Mouse (Mus musculus) cortical plate, adult 2 months (tissue): ENCODE measurements around the gene Fbxo41.

Experiments used
- CTCF ChIP-seq: fragments of 200-500 bp; IDR thresholded peaks from 2 replicates; pipeline ENCODE4 v1.5.1; 2011; ENCODE audit warnings: mild to moderate bottlenecking, control low read depth, low read length; ENCODE audit not compliant: insufficient read depth; ENCODE audit errors: extremely low read depth
- POLR2A ChIP-seq: fragments of 200-500 bp; IDR thresholded peaks from 2 replicates; pipeline ENCODE4 v1.6.1; 2011; ENCODE audit warnings: mild to moderate bottlenecking, low read length, control low read depth; ENCODE audit not compliant: insufficient read depth; ENCODE audit errors: extremely low read depth

DNA sequence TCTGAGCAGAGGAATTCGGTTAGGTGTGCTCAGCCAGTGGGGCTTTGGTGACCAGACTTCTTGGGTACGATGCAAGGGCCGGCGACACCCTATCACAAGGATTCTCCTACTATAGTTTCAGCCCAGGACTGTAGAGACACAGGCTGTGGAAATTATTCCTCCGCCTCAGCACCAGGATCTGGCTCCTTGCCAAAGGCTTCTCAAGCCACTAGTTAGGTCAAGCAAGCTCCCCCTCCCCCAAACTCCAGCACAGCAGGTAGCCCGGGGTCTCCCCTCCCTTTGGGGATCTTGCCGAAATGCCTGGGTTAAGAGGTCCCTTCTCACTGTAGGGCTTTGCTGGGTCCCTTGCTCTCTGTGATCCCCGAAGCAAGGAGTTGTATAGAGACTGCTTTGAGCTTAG, 30.8 kb downstream of the Fbxo41 start:
- no peak for TF ChIP-seq CTCF
- no peak for TF ChIP-seq POLR2A
